Mouse (Mus musculus): ENCODE measurements around the gene Olfr972. TPM values are rescaled to one million over a fixed set of nuclear protein-coding genes. Genes with fewer than 3 reads are reported as not detected.
"Not testable (repeated sequence)": the region's sequence is repeated elsewhere in the genome, so short reads cannot be mapped to it uniquely, and the experiment has no call there.

Gene Olfr972
- not detected in 2 replicates for polyA plus RNA-seq (2015; fragmentation: Nextera tagmentation; extraction: Ambion mirVana)

DNA sequence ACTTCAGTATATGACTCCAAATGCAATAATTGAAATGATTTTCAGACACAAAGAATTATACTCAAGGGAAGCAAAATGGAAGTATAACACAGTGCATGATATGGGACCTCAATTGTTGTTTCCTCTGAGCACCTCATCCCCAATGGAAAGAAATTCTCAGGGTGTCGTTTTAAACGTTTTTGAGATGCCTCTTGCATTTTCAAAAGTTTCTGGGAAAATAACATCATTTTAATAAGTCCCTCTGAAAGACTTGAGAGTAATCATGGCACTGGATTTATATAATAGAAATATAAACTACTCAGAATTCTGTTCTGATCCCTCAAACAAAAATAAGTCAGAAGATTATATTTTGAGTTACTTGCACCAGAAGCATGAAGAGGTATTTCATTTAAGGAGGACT lies at the start of gene Olfr972:
TSS of gene Olfr972 (plus strand) at position 301 of the 400 bp plus-strand sequence.
- H3K9me3 ChIP-seq (ENCODE audit: low read length), result no peaks in the 10 kb centered on the region
- no peak within 1 kb of the TSS for H3K9ac ChIP-seq (replicated peaks; ENCODE audit: low read depth)
- DNase-seq (ENCODE audit: low spot score) (no peak), ATAC-seq (no peak)
- no peaks in the 10 kb centered on the region for H3K4me1 ChIP-seq (ENCODE audit: insufficient read depth, low read depth, low read length)
- TF ChIP-seq EP300 (IDR thresholded peaks at IDR 0.05) (no peak), CTCF (IDR thresholded peaks at IDR 0.05) (no peak)
- no peaks in the 10 kb centered on the region for H3K36me3 ChIP-seq (ENCODE audit: insufficient read depth, low read length)
- WGBS, result 49% methylated on average over 2 of the region's 2 CpGs
- no peak within 1 kb of the TSS for H3K4me2 ChIP-seq (replicated peaks; ENCODE audit: low read depth, low read length)
- H3K27ac ChIP-seq (ENCODE audit: low read length), result no peak within 1 kb of the TSS
- H3K27me3 ChIP-seq (replicated peaks; ENCODE audit: insufficient read depth, low read length), result no peaks in the 10 kb centered on the region
- H3K4me3 ChIP-seq (ENCODE audit: low read depth, low read length), result no peak within 1 kb of the TSS

DNA sequence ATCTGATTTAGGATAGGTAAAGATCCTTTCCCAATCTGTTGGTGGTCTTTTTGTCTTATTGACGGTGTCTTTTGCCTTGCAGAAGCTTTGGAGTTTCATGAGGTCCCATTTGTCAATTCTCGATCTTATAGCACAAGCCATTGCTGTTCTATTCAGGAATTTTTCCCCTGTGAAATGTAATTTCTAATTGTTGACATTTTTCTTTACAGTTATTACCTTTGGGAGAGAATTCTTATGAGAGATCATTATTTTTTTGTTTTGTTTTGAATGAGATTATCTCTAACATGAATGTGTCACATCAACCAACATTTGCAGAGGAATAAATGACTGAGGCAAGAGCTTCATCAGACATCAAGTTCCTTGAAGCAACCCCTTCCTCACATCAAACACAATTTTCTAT lies 29.6 kb upstream of the Olfr972 start, which contains the start of gene Olfr971:
TSS of gene Olfr971 (plus strand) at position 301 of the 400 bp plus-strand sequence.
- H3K4me3 ChIP-seq (ENCODE audit: low read depth, low read length); DNase-seq (ENCODE audit: low spot score); H3K9me3 ChIP-seq (ENCODE audit: low read length); H3K36me3 ChIP-seq (ENCODE audit: insufficient read depth, low read length); H3K9ac ChIP-seq (replicated peaks; ENCODE audit: low read depth); H3K27me3 ChIP-seq (replicated peaks; ENCODE audit: insufficient read depth, low read length); H3K4me2 ChIP-seq (replicated peaks; ENCODE audit: low read depth, low read length); H3K4me1 ChIP-seq (ENCODE audit: insufficient read depth, low read depth, low read length); ATAC-seq; H3K27ac ChIP-seq (ENCODE audit: low read length): not testable (repeated sequence)
- 85% methylated on average over 1 of the region's 2 CpGs for WGBS

DNA sequence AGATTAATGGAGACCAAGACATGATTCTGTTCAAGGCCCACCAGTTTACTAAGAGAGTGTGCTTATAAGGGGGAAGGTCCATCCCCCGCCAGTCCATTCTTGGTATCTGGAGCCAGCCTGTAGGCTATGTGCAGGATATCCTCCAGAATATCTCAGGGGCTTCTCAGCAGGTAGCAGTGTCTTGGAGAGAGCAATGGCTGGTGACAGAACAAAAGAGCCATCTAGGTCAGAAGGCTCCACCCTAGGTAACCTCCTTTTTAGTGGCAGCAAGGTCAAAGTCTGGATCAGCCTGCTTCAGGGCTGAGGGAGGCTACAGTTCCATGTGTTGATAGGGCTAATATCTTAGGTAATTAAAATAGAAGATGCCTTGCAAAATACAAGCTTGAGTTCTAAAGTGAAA lies 5.8 kb downstream of the Olfr972 start:
- H3K9ac ChIP-seq (replicated peaks; ENCODE audit: low read depth); H3K9me3 ChIP-seq (ENCODE audit: low read length); H3K27me3 ChIP-seq (replicated peaks; ENCODE audit: insufficient read depth, low read length); H3K4me3 ChIP-seq (ENCODE audit: low read depth, low read length); ATAC-seq; H3K4me2 ChIP-seq (replicated peaks; ENCODE audit: low read depth, low read length); H3K4me1 ChIP-seq (ENCODE audit: insufficient read depth, low read depth, low read length); H3K27ac ChIP-seq (ENCODE audit: low read length); DNase-seq (ENCODE audit: low spot score); H3K36me3 ChIP-seq (ENCODE audit: insufficient read depth, low read length): not testable (repeated sequence)
- 80% methylated on average over 1 of the region's 1 CpGs for WGBS

DNA sequence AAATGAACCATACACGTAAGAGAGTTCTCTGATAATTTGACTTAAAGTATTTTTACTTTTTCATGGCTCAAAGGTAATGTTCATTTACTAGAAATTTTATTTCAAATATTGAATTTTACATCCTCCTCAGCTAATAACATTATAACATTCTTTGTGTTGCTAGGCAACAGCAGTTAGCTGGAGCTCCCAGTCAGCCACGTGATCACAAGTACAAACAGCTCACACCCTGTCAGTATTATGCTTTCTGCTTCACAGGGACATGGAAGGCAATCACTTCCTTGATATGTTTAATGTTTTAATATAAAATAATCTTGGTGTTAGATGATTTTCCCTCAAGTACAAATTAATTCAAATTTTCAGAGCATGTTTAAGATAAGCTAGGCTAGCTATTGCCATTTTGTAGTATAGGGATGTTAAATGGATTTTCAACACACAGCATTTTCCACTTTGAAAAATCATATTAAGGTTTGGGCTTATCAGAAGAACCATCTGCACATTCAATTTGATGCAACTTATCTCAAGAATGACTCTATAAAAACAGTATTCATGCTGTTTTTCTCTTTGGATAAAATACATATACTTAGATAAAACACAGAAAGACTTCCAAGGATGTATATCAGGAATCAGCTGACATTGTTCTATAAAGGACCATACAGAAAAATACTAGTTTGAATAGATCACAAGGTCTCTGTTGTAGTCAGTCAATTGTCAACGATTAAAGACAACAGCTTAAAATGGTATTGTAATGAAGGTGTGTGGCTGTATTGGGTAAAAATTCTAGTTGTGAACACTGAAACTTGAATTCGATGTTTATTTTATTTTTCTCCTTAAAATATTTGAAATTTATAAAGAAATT lies 11.5 kb downstream of the Olfr972 start:
- not testable (repeated sequence) for H3K4me2 ChIP-seq (replicated peaks; ENCODE audit: low read depth, low read length); H3K27me3 ChIP-seq (replicated peaks; ENCODE audit: insufficient read depth, low read length); DNase-seq (ENCODE audit: low spot score); H3K9me3 ChIP-seq (ENCODE audit: low read length); ATAC-seq; H3K4me3 ChIP-seq (ENCODE audit: low read depth, low read length); H3K9ac ChIP-seq (replicated peaks; ENCODE audit: low read depth); H3K4me1 ChIP-seq (ENCODE audit: insufficient read depth, low read depth, low read length); H3K36me3 ChIP-seq (ENCODE audit: insufficient read depth, low read length); H3K27ac ChIP-seq (ENCODE audit: low read length)
- WGBS, result no CpG with 5 or more reads among the region's 4 CpGs

DNA sequence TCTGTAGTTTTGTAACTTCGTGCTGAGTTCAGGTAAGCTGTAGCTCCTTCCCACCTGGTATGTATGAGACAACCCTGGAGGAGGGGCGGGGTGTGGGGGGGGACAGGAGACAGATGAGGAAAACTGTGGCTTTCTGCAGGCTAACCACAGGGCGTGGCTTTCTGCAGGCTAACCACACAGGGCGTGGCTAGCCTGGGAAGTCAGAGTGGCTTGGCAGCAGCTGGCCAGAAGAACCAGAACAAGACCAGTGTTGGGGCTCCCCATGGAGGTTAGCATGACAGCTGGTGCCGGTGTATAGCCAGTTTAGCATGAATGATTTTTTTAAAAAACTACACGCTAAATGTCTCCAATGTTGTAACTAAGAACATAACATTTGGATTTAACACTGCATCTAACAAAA lies 38.9 kb downstream of the Olfr972 start:
- TF ChIP-seq CTCF (IDR thresholded peaks at IDR 0.05), result no peak
- TF ChIP-seq EP300 (IDR thresholded peaks at IDR 0.05), result no peak
- Histone ChIP-seq H3K9ac (replicated peaks; ENCODE audit: low read depth) (no peak overlapping the region), H3K4me3 (ENCODE audit: low read depth, low read length) (no peak overlapping the region), H3K36me3 (ENCODE audit: insufficient read depth, low read length) (no peaks in the 10 kb centered on the region), H3K4me2 (replicated peaks; ENCODE audit: low read depth, low read length) (no peak overlapping the region), H3K27ac (ENCODE audit: low read length) (no peak overlapping the region), H3K4me1 (ENCODE audit: insufficient read depth, low read depth, low read length) (no peaks in the 10 kb centered on the region), H3K27me3 (replicated peaks; ENCODE audit: insufficient read depth, low read length) (no peaks in the 10 kb centered on the region), H3K9me3 (ENCODE audit: low read length) (no peaks in the 10 kb centered on the region)
- ATAC-seq (no peak), DNase-seq (ENCODE audit: low spot score) (no peak)
- 61% methylated on average over 6 of the region's 6 CpGs for WGBS

DNA sequence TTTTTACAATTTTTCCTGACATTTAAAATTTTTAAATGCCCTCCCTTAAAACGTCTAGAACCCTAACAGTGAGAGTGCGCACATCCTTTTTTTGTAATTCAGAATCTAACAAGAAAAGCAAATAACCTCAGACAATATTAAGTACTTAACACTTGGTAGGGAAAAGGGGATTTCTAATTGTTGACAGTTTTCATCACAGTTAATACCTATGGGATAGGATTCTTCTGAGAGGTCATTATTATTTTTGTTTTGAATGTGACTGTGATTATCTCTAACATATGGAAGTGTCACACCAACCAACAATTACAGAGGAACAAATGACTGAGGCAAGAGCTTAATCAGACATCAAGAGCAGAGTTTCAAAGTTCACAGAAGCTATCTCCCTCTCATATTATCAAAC lies 40.8 kb downstream of the Olfr972 start, which contains the start of gene Olfr229:
TSS of gene Olfr229 (plus strand) at position 301 of the 400 bp plus-strand sequence.
- TF ChIP-seq EP300 (IDR thresholded peaks at IDR 0.05) (no peak), CTCF (IDR thresholded peaks at IDR 0.05) (no peak)
- no peak within 1 kb of the TSS for H3K4me2 ChIP-seq (replicated peaks; ENCODE audit: low read depth, low read length)
- DNase-seq (ENCODE audit: low spot score) (no peak), ATAC-seq (no peak)
- no peak within 1 kb of the TSS for H3K27ac ChIP-seq (ENCODE audit: low read length)
- H3K4me1 ChIP-seq (ENCODE audit: insufficient read depth, low read depth, low read length), result no peaks in the 10 kb centered on the region
- H3K9ac ChIP-seq (replicated peaks; ENCODE audit: low read depth), result no peak within 1 kb of the TSS
- H3K9me3 ChIP-seq (ENCODE audit: low read length), result no peaks in the 10 kb centered on the region
- no peak within 1 kb of the TSS for H3K4me3 ChIP-seq (ENCODE audit: low read depth, low read length)
- no peaks in the 10 kb centered on the region for H3K27me3 ChIP-seq (replicated peaks; ENCODE audit: insufficient read depth, low read length)
- H3K36me3 ChIP-seq (ENCODE audit: insufficient read depth, low read length), result no peaks in the 10 kb centered on the region
- WGBS, result 67% methylated on average over 2 of the region's 2 CpGs
